Mouse (Mus musculus): Measurements from ENCODE around the gene Gm572.

The Gm572 gene

DNA sequence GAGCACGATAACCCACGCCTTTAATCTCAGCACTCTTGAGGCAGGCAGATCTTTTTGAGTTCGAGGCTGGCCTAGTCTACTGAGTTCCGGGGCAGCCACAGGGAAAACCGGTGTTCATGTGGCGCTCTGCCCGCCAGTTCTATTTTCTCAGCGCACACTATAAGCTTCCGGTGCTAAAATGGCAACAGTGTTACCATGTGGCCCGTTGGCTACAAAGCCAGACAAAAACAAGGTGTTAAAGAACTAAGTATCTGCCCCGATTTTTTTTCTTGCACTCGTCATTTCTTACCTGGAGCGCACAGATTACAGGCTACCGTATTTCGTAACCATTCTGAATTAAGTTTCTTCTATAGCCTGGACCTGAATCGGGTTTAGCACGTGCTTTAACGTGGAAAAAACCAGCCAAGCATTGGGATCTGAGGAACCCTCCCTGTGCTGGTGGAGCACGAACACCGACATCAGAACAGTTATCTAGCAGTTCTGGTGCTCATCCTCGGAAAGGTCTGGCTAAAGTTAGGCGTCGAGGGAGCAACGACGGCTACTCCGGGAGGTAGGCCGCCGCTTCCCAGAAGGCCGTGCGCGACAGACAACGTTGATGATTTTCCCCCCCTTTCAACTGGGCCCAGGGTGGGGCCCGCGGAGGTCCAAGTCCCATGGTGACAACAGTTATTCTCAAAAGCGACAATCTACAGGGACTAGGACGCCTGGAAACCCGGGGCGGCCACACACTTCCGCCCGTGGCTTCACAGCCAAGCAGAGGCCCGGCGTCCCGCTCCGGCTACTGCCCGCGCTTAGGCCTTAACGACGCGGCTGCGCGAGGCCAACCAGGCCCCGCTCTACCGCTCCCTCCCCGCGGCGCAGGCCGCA is 17.1 kb upstream of the Gm572 start:
- DNase-seq (ENCODE audit: low spot score) = no peak

DNA sequence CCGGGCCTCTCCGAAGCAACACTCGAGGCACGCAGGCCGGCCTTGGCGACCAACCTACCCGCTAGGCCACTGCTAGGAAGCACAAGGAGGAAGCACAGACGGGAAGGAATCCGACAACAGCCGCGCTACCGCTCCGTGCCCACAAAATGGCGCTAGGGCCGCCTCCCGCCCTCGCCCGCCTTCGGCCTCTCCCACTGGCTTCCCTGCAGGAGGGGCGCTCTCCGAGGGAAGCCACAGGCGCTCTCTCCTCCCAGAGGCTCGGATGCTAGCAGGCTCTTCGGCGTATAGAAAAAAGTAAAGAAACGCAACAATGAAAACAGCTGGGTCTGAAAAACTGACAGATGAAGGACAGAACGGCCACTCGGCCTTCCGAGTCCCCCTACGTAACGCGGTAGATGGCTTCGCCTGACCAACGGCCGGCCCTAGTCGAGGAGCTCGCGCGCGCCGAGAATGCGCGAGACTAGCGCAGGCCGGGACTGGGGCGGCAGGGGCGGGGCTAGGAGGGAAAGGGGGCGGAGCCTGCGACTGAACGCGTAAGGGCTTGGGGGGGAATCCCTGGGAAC is 16.4 kb upstream of the Gm572 start, which contains the start of gene Tardbp:
TSS of gene Tardbp (minus strand) at position 397 of the 563 bp plus-strand sequence.
- peak; percentile 95 for DNase-seq (ENCODE audit: low spot score)

DNA sequence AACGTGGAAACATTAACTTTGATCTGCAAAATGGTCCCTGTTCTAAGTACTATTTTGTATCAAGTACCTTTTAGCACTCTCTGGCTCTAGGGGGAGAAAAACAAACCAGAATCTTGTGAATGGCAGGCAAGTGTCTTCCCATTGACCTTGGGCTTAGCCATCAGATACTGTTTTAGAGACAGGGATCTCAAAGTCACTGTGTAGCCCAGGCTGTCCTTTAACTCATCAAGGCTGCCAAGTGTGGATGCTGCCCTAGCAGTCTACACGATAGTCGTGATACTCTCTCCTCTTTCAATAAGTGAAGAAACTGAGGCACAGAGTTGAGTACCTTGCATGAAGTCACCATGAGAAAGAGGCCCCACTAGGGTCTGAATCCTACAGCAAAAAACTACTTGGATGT is 15.9 kb upstream of the Gm572 start:
- DNase-seq (ENCODE audit: low spot score) = no peak

DNA sequence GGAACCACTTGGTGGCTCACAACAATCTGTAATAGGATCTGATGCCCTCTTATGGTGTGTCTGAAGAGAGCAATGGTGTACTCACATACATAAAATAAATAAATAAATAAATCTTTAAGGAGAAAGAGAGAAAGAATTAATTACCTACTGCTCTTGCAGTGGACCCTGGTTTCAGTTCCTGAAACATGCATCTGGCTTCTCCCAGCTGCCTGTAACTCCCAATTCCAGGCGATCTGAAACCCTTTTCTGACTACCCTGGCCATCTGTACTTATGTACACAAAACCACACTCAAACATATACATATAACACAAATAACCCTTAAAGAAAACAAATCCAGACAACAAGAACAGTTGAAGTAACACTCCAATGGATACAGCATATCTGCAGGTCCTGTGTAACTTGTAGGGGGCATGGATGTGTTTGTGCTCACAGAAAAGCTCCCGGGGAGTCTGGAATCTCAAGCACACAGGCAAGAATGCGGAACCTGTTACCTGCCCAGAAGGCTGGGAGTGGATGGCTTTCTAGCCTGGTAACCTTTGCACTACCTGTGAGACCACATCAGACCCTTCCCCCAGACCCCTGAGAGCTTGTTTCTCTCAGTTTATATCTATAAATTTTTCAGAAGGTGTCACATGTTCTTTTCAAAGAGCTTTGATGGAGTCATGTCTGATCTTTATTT is 11.0 kb upstream of the Gm572 start:
- DNase-seq (ENCODE audit: low spot score) = no peak

DNA sequence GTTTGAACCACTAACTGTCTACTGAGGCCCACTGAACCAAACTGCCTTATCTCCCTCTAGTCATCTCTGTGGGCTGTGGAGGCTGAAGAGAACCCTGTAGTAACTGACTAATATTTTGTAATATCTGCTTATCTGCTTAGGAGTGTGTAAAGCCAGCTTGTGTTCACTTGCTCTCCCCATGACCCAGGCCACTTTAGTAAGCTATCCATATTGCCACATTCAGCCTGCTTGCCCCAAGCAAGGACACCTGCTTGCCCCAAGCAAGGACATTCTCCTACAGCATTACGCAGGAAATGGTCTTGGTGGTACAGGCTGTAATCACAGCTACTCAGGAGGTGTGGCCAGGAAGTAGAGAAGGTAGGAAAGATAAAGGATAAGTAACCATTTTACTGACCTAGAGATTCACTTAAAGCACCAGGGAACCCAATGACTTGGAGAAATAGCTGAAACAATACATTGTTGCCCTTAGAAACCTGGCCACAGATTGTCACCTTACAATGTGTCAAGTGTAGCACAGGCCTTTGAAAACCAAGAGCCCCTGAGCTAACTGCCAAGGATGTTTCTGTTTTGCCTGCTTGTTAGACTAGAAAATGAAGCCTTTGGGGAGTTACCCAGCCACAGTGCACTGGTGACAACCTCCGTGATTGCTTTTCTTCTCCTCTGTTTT is 9.6 kb upstream of the Gm572 start:
- DNase-seq (ENCODE audit: low spot score) = no peak

DNA sequence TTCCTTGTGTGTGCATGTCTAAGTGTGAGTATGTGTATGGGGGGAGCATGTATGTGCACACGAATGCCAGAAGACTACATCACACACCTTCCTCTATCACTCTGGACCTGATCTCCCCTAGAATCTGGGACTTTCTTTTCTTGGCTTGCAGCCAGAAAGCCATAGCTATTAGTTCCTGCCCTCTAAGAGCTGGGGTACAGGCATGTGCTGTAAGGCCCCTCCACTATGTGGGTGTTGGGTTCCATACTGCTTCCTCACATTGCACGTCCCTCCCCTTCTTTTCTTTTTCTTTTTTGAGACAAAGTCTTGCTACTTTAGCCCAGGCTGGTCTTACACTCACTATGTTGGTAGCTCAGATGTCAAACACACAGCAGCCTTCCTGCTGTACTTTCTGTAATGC is 7.8 kb upstream of the Gm572 start:
- no peak for DNase-seq (ENCODE audit: low spot score)

DNA sequence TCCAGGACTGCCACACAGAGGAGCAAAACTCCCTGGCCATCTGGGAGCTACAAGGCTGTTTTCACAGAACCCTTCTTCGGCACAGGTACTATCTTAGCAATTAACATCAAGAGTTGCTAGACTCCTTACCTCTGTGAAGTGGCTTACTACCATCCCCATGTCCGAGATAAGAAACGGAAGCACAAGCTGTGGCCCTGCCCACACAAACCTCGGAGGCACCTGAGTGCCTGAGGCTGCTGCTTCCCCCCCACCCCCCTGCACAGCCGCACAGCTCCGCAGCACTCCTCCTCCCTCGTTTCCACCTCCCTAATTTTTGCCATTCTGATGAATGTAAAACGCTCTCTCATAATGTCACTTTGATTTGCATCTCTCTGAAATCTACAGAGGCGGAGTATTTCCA is 4.8 kb upstream of the Gm572 start:
- no peak for DNase-seq (ENCODE audit: low spot score)

DNA sequence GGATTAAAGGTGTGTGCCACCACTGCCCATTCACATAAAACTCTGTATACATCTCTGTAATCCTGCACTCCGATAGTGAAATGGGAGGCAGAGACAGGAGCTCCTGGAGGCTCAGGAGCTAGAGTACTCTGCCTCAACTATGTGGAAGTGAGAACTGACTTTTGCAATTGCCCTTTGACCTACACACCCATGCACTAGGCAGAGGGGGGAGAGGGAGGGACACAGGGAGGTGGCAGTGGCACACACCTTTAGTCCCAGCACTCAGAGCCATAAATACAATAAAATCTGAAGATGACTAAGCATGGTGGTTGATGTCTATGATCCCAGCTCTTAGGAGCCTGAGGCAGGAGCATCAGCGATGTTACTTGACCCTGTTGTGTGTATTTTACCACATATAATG is 3.7 kb upstream of the Gm572 start:
- no peak for DNase-seq (ENCODE audit: low spot score)

DNA sequence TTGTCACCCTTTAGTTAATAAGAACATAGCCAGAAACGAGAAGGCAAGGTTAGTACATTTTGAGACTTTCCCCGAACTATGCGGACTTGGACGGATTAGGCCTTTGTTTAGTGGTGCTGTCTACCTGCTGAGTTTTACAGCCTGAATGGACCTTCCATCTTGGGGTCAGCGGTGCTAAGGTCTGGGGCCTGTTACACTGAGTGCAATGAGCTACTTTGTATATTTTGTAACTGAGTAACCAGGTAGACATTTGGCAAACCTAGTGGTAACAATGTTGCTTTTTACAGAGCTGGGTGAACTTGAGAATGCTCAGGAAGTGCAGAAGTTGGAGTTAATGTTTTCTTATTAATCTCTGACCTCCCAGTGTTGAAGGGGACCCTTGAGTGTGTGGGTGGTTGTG is 2.0 kb upstream of the Gm572 start:
- no peak for DNase-seq (ENCODE audit: low spot score)

DNA sequence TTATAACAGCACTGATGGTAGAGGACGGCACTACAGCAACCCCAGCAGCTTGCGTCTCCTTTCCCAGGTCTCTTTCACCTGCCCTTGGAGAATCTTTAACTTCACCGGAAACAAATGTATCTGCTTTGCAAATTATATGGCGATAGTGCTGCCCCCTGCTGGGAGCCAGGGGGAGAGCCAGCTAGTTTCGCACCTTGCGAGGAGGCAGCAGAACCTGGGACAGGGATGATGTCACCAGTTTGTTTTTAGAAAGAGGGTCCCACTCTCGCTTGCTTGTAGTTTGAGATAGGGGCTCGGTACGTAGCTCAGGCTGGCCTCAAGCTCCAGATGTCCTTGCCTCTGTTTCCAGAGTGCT is 1.0 kb downstream of the Gm572 start:
- peak; percentile 59 for DNase-seq (ENCODE audit: low spot score)

DNA sequence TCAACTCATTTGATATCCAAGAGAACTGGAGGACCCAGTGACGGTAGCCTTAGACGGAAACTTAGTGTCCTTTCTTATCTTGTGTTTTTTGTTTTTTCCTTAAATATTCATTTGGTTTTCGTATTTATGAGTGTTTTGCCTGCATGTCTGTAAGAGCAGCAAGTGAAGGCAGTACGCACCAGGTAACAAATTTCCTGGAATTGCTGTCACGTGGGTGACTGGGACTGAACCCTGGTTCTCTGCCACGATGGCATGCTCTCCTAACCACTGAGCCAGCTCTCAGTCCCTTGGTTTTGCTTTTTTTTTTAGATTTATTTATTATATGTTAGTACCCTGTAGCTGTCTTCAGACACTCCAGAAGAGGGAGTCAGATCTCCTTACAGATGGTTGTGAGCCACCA is 1.8 kb downstream of the Gm572 start:
- DNase-seq (ENCODE audit: low spot score) = no peak

DNA sequence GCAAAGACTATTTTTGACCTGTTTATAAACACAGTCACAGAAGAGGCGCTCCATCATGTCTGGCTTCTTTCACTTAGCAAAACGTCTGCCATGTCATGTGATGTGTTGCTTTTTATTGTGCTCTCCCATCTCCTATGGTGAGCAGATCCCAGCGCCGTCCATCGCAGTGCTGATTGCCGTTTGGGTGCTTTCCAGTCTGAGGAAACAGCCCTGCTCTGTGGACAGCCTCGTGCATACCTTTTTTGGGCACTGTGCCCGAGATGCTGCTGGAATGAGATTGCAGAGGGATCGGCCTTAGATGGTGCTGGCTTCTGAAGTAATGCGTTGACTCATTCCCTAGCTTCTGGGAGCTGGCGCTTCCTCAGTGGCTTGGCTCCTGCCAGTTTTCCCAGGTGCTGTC is 3.5 kb downstream of the Gm572 start:
- no peak for DNase-seq (ENCODE audit: low spot score)

DNA sequence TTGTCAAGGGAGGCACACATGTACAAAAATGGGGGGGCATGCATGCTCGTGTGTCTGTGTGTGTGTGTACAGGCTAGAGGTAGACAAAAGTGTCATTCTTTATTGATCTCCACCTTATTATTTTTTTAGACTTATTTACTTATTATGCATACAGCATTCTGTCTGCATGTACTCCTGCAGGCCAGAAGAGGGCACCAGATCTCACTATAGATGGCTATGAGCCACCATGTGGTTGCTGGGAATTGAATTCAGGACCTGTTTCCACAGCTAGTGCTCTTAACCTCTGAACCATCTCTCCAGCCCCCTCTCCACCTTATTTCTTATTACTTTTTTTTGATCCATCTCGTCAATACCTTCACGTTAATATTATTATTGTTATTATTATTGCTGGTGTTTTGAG is 6.2 kb downstream of the Gm572 start:
- no peak for DNase-seq (ENCODE audit: low spot score)

DNA sequence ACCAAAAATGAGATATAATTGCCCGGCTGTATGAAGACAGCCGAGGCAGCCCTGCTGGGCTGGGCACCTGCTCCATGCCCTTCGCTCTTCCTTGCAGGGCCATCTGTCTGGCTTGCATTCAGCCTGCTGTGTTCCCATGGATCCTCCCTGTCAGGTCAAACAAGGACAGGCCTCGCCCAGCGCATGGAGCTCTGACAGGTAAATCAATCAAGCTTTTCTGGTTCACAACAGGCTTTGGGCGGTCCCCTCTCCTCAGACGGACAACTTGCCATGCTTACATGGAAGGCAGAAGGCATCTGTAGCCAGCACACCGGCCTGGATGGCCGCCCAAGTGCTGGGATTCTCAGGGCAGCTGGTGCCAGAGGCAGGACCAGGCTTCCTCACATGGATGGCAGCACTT is 7.9 kb downstream of the Gm572 start:
- no peak for DNase-seq (ENCODE audit: low spot score)

DNA sequence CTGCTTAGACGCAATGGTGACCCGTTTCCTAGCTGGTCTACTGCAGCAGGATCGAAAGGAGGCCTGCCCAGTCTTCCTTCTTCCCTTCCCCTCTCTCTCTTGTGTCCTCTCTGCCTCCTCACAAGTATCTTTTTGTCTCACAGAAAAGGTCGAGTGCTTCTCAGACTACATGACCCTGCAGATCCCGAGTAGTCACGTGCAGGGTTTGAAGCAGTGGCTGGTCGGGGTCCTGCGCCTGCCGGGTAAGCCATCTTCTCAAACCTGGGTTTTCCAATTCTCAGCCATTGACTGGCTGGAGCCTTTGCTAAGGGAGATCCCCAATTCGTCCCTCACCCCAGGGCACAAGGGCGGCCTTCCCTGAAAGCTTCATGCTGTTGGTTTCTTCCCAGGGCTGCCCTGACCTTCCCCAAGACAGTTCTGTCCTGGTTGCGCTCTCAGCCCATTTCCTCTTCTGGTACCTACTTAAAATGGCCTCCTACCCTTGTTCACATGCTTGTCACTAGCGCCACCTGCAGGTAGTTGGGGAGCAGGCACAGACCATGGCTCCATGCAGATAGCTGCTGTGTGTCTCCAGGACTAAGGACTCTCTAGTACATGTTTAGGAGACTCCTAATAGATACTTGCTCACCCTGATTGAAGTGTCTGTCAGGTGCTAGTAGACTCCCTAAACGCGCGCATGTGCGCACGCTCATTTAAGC is 11.7 kb downstream of the Gm572 start:
- DNase-seq (ENCODE audit: low spot score) = peak; percentile 43

DNA sequence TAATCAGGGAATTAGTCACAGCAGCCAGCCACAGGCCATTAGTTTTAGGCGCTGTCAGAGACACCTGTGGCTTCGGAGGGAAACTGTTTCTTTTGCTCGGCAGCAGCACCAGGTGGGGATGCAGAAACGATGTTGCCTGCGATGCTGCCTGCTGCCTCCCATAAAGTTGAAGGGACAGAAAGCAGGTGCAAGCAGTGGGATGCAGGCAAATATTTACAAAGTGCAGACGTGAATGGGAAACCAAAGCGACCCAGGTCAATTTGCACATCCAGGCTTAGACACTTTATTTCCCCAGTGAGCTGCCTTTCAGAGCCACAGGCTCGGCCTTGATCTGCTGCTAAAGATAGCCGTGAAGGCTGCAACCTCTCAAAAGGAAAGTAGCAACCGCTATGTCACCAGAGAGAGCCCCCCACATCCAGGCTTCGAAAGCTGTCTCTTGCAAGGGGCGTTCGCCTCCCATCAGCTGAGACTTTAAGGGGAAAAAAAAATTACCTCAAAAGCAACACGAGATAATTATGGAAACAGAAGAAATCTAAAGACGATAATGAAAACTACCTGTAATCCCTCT is 13.7 kb downstream of the Gm572 start:
- DNase-seq (ENCODE audit: low spot score) = no peak

DNA sequence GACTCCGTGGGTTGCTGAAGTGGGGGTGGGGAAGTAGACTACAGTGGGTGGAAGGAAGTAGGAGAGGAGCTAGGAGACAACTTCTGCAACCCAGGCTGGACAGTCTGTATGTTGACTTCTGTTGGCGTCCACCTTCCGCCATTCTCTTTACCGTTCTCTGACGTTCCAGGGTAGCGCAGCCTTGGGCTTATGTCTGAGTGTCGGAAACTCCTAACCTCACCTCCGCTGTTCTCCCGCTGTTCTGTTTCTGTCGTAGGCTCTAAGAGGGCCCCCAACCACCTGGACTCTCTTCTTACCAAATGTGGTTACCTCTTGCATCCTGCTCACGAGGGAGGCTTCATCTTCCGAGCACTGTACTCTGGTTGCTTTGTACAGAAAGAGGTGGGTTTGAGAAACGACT is 14.7 kb downstream of the Gm572 start:
- no peak for DNase-seq (ENCODE audit: low spot score)

DNA sequence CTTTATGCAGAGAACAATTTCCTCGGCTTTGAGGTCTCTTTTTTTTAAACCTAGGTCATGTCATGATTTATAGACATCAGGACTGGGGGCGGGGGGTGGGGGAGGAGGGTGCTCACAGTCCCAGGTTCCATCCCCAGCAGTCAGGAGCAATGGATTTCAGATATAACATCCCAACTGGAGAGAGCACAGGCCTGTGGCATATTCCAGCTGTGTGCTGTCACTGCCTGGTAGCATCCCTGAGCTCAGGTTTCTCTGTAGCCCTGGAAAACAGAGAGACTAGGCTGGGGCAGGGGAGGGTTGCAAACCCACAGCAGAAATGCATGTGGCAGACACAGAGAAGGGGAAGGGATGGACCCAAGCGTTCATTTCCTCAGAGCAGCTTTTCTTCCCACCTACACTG is 17.1 kb downstream of the Gm572 start:
- no peak for DNase-seq (ENCODE audit: low spot score)

DNA sequence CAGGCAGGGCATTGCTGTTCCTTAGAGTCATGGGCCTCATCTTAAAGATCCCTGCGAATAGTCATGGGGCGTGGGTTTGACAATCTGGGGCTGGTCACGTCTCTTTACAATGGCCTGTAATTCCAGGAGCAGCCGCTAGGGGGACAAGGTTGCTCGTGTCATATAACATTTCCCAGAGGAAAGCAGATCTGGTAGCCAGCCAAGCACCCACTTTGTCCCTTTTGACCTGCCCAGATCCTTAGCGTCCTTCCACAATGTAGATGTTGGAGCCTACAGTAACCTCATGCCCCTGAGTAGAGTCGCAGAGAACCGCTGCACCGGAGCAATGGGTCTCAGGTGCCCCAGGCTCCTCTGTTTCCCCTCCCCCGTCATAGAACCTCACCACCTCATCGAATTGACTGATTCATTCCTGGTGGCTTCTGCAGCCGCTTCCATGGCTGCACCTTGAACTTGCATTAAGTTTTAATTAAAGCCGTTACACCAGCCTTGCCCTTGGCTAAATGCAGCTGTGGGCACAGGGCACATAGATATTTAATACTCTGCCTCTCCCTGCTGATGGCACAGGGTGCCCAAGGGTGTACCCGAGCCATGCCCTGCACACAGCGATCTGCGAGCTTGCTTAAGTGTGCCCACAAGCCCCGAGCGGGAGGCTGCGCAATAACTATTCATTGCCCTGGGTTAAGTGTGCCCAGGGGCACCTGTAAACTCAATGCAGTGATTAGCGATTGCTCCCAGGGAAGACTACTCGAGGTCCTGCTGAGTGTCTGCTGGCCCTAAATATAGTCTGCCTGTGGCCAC is 19.2 kb downstream of the Gm572 start:
- DNase-seq (ENCODE audit: low spot score) = peak; percentile 71

DNA sequence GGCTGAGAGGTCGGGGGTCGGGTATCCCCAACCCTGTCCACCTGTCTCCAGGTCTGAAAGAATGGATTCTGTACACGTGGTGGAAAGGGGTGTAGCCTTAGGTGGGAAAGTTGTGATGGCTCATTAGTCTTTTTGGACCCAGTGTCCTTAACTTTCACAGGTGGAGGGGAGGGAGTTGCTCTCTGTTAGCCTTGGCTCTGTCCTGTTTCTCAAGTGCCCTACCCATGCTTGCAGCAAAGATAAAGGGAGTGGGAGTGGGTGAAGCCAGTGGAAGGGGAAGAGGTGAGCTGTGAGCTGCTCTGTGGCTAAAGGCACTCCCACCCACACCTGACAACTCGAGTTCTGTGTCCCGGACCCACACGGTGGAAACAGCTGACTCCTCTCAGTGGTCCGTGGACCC is 20.2 kb downstream of the Gm572 start:
- DNase-seq (ENCODE audit: low spot score) = no peak

DNA sequence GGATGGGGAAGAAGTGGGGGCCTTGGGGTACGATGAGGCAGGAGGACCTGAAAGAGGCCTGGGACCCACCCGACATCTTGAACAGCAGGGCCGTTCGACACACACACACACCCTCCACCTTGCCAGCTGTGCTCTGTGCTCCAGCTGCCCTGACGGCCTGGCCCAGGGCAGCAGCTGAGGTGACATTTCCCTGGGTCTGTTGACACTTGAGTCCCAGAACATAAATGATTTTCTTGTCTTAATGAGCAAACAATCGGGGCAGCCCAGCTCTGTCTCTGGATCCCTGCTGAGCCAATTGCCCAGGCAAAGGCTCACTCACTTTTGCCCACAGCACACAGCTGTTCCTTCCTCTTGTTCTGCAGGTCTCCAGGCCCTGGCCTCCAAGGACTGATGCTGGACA is 20.9 kb downstream of the Gm572 start:
- DNase-seq (ENCODE audit: low spot score) = no peak
